Mouse (Mus musculus) gastrocnemius, adult 18-20 months (tissue): Measurements from ENCODE around the gene Akr1a1. TPM values are rescaled to one million over a fixed set of nuclear protein-coding genes. Genes with fewer than 3 reads are reported as not detected.
"Not testable (repeated sequence)": the region's sequence is repeated elsewhere in the genome, so short reads cannot be mapped to it uniquely, and the experiment has no call there.

Experiments used
- DNase-seq: peaks from one replicate; pipeline ENCODE4 v3.0.0; 2021; ENCODE audit warnings: low spot score
- long read RNA-seq, 2 experiments: library from polyadenylated mRNA; stranded (forward); transcript quantifications; one replicate each; pipeline ENCODE4 v2.0.0; 2021
- total RNA-seq, 2 experiments: library from RNA; stranded (reverse); gene quantifications; 2 replicates each; pipeline ENCODE4 v1.2.3; 2021

Gene Akr1a1
- total RNA-seq = 100 to 1,000 TPM; 182 to 198 TPM
- long read RNA-seq, experiment 1, transcript Akr1a1-201 (9 exons, 1,420 nt) = major isoform, 122 of 131 reads
- long read RNA-seq, experiment 1, partial matches to known transcripts = 7 of 131 reads
- long read RNA-seq, experiment 1, other reads (novel, unspliced or antisense) = 1 of 131 reads
- long read RNA-seq, experiment 2, transcript Akr1a1-201 (9 exons, 1,420 nt) = major isoform, 97 of 105 reads
- long read RNA-seq, experiment 2, partial matches to known transcripts = 6 of 105 reads
- long read RNA-seq, experiment 2, other reads (novel, unspliced or antisense) = 1 of 105 reads

GRCm38 (mm10) chr4:116650924-116651796 lies at the start of gene Akr1a1:
TSS of gene Akr1a1 (minus strand) at chr4:116651680.
- peak; percentile 92 for DNase-seq

- no peak for DNase-seq
These were observed 49.5 kb upstream of the Akr1a1 start for GRCm38 (mm10) chr4:116700964-116701363.

- no peak for DNase-seq
These were observed 47.3 kb upstream of the Akr1a1 start for GRCm38 (mm10) chr4:116698693-116699342.

GRCm38 (mm10) chr4:116693785-116694184 lies 42.3 kb upstream of the Akr1a1 start:
- DNase-seq = no peak

- no peak for DNase-seq
These were observed 40.7 kb upstream of the Akr1a1 start for GRCm38 (mm10) chr4:116692146-116692545.

- no peak for DNase-seq
These were observed 37.9 kb upstream of the Akr1a1 start for GRCm38 (mm10) chr4:116689309-116689876.

GRCm38 (mm10) chr4:116687041-116687440 lies 35.6 kb upstream of the Akr1a1 start:
- no peak for DNase-seq

- DNase-seq = peak; percentile 96
These were observed 34.1 kb upstream of the Akr1a1 start, which contains the start of gene Prdx1 for GRCm38 (mm10) chr4:116685402-116686061. TSS of gene Prdx1 (plus strand) at chr4:116685544.

- no peak for DNase-seq
These were observed 33.2 kb upstream of the Akr1a1 start for GRCm38 (mm10) chr4:116684665-116685064.

GRCm38 (mm10) chr4:116683957-116684356 lies 32.5 kb upstream of the Akr1a1 start:
- DNase-seq = no peak

- not testable (repeated sequence) for DNase-seq
These were observed 29.0 kb upstream of the Akr1a1 start for GRCm38 (mm10) chr4:116680521-116680920.

- no peak for DNase-seq
These were observed 27.7 kb upstream of the Akr1a1 start for GRCm38 (mm10) chr4:116679141-116679540.

GRCm38 (mm10) chr4:116677808-116678207 lies 26.3 kb upstream of the Akr1a1 start:
- no peak for DNase-seq

- no peak for DNase-seq
These were observed 24.5 kb upstream of the Akr1a1 start for GRCm38 (mm10) chr4:116676027-116676426.

- DNase-seq = not testable (repeated sequence)
These were observed 23.3 kb upstream of the Akr1a1 start for GRCm38 (mm10) chr4:116674761-116675160.

GRCm38 (mm10) chr4:116672785-116673184 lies 21.3 kb upstream of the Akr1a1 start:
- DNase-seq = no peak

GRCm38 (mm10) chr4:116669291-116669690 lies 17.8 kb upstream of the Akr1a1 start:
- DNase-seq = no peak

GRCm38 (mm10) chr4:116668145-116668544 lies 16.7 kb upstream of the Akr1a1 start:
- no peak for DNase-seq

- no peak for DNase-seq
These were observed 15.1 kb upstream of the Akr1a1 start for GRCm38 (mm10) chr4:116666625-116667024.

GRCm38 (mm10) chr4:116661998-116662397 lies 10.5 kb upstream of the Akr1a1 start:
- DNase-seq = no peak

- no peak for DNase-seq
These were observed 9.3 kb upstream of the Akr1a1 start for GRCm38 (mm10) chr4:116660829-116661228.
